Mouse (Mus musculus) forebrain, postnatal 0 days (tissue): ENCODE data around the gene Lifr. TPM values are rescaled to one million over a fixed set of nuclear protein-coding genes. Genes with fewer than 3 reads are reported as not detected.

ENCODE experiments used
- ATAC-seq: fragments of 200-750 bp; cut with Nextera tagmentation; 2 replicates; pipeline ENCODE4 v1.8.0; 2017; ENCODE audit warnings: mild to moderate bottlenecking, moderate library complexity
- DNase-seq: peaks from one replicate; pipeline ENCODE4 v3.0.0-alpha.2; 2015
- H3K27ac ChIP-seq: fragments of 300-500 bp; sonication (generic); 2 replicates; pipeline ENCODE4 v1.5.1; 2014; ENCODE audit warnings: low read depth, mild to moderate bottlenecking, antibody characterized with exemption, low read length, moderate library complexity, mixed read lengths
- H3K27me3 ChIP-seq: fragments of 300-500 bp; sonication (generic); 2 replicates; pipeline ENCODE4 v1.6.1; 2014; ENCODE audit warnings: mild to moderate bottlenecking, low read length, mixed read lengths; ENCODE audit not compliant: insufficient read depth
- H3K36me3 ChIP-seq: fragments of 300-500 bp; sonication (generic); 2 replicates; pipeline ENCODE4 v1.6.1; 2014; ENCODE audit warnings: mild to moderate bottlenecking, moderate library complexity; ENCODE audit not compliant: insufficient read depth
- H3K4me1 ChIP-seq: fragments of 300-500 bp; sonication (generic); 2 replicates; pipeline ENCODE4 v1.6.1; 2014; ENCODE audit warnings: antibody characterized with exemption; ENCODE audit not compliant: insufficient read depth
- H3K4me2 ChIP-seq: fragments of 300-500 bp; sonication (generic); 2 replicates; pipeline ENCODE4 v1.6.1; 2014; ENCODE audit warnings: low read depth, mild to moderate bottlenecking, moderate library complexity
- H3K4me3 ChIP-seq: fragments of 300-500 bp; sonication (generic); 2 replicates; pipeline ENCODE4 v1.5.1; 2014; ENCODE audit warnings: low read depth, low read length, mixed read lengths
- H3K9ac ChIP-seq: fragments of 300-500 bp; sonication (generic); 2 replicates; pipeline ENCODE4 v1.6.1; 2014; ENCODE audit warnings: mild to moderate bottlenecking
- H3K9me3 ChIP-seq: fragments of 300-500 bp; sonication (generic); 2 replicates; pipeline ENCODE4 v1.6.1; 2016; ENCODE audit warnings: low read length
- CTCF ChIP-seq: sonication (generic); IDR thresholded peaks from 2 replicates; pipeline ENCODE4 v1.5.1; 2016; ENCODE audit warnings: antibody characterized with exemption, control low read depth, low read depth
- WGBS: fragments of 180-500 bp; shearing (Covaris S2); extraction: QIAGEN DNeasy Blood & Tissue Kit; methylation state at CpG from one replicate; pipeline ENCODE4 v1.1.7; 2014; 5-methylcytosine and 5-hydroxymethylcytosine counted together
- polyA plus RNA-seq: library from polyadenylated mRNA; unstranded; fragments of >200 nt; fragmentation: Nextera tagmentation; extraction: Ambion mirVana; gene quantifications from 2 replicates; pipeline ENCODE4 v1.2.1, GENCODE M21; 2015
- total RNA-seq: library from RNA; depleted of rRNA; stranded (reverse); fragments of >200 nt; gene quantifications from 2 replicates; pipeline ENCODE4 v1.2.3, GENCODE M21; 2014

Gene Lifr
- total and polyA plus RNA-seq, 2 experiments from 2014 or later: 6.8 to 26.1 TPM

DNA sequence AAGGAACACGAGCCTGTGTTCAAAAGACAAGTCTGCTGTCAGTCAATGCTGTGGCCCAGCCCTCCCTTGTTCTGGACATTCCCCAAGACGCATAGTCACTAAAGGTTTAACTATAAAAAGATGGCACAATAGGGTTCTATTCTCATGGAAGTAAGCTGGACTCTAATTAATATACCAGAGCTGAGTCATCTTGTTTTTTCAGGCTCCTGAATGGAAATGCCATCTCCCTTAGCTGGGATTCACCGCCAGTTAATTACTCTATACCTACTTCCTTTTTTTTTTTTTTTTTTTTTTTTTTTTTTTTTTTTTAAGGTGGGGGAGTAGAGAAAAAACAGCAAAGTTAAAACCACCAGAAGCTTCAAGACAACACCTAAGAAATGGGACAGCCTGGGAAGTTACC lies 33.6 kb upstream of the Lifr start:
- 21% methylated on average over 3 of the region's 3 CpGs for WGBS
- DNase-seq (no peak), ATAC-seq (no peak)
- H3K4me1 ChIP-seq: no peaks in the 10 kb centered on the region
- no peak overlapping the region for H3K9ac ChIP-seq
- no peaks in the 10 kb centered on the region for H3K36me3 ChIP-seq
- no peak for TF ChIP-seq CTCF
- H3K27ac ChIP-seq: no peak overlapping the region
- no peaks in the 10 kb centered on the region for H3K9me3 ChIP-seq
- no peaks in the 10 kb centered on the region for H3K27me3 ChIP-seq
- H3K4me2 ChIP-seq: no peak overlapping the region
- H3K4me3 ChIP-seq: no peak overlapping the region

- Histone ChIP-seq H3K4me2 (no peak overlapping the region), H3K9me3 (no peaks in the 10 kb centered on the region)
- no peak for TF ChIP-seq CTCF
These were observed 29.9 kb upstream of the Lifr start for GRCm38 (mm10) chr15:7060522-7060921.

DNA sequence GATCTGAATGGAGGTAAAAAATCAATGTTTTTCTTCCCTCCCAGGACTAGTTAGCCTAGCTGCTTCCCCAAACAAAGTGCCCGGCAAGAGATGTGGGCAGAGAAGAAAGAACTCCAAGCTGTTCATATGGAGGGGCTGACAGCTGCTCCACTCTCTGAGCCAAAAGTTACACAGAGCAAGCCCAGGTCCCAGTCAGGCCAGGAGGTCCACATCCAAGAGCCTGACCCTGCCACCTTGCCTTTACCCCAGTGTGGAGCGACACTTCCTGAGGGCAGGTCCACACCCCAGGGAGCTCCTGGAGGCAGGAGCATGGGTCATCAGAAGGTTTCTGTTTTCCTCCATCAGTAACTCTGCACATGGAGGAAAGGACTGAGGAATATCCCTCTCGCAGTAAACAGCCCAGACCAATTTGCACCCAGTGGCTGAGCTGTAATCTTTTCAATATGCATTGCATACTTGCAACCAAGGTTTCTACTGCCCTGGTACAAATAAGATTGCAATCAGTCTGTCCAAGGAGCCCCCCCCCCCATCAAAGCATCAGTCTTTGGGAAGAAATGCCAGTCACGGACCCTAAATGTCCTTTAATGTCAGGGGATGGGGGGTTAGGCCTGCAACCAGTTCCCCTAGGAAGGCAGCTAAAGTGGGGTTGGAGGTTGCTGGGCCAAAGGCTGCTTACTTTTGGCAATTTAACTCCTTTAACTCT lies 28.3 kb upstream of the Lifr start:
- H3K4me1 ChIP-seq: no peaks in the 10 kb centered on the region
- WGBS: 16% methylated on average over 4 of the region's 4 CpGs
- ATAC-seq (peak; percentile 14; the same call in 1 of the 2 replicates), DNase-seq (peak; percentile 29)
- no peaks in the 10 kb centered on the region for H3K36me3 ChIP-seq
- TF ChIP-seq CTCF: no peak
- H3K4me3 ChIP-seq: no peak overlapping the region
- H3K27me3 ChIP-seq: no peaks in the 10 kb centered on the region
- no peak overlapping the region for H3K9ac ChIP-seq
- H3K9me3 ChIP-seq: no peaks in the 10 kb centered on the region
- H3K27ac ChIP-seq: no peak overlapping the region
- no peak overlapping the region for H3K4me2 ChIP-seq

More at GRCm38 (mm10) chr15:7060522-7060921, 29.9 kb upstream of the Lifr start:
- Histone ChIP-seq H3K4me3 (no peak overlapping the region), H3K4me1 (no peaks in the 10 kb centered on the region), H3K9ac (no peak overlapping the region), H3K36me3 (no peaks in the 10 kb centered on the region), H3K27me3 (no peaks in the 10 kb centered on the region), H3K27ac (no peak overlapping the region)
- DNase-seq (no peak), ATAC-seq (no peak)
- 61% methylated on average over 2 of the region's 2 CpGs for WGBS

DNA sequence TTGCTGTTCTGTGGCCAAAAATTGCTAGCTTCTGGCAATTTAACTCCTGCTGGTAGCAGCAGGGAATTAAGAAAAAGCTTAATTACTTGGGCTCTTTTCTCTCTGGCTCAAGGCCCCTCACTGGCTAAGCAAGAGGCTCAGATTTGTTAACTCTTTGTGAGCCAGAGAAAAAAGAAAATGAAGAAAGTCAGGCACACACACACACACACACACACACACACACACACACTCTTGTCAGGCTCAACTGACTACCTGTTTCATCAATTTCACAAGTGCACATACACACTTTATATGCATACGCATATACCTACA lies 27.8 kb upstream of the Lifr start:
- no peak for DNase-seq
- no peaks in the 10 kb centered on the region for H3K9me3 ChIP-seq
- no peaks in the 10 kb centered on the region for H3K36me3 ChIP-seq
- H3K27me3 ChIP-seq: no peaks in the 10 kb centered on the region
- peak; percentile 29; the same call in 1 of the 2 replicates for ATAC-seq
- whole genome bisulfite sequencing: 83% methylated on average over 1 of the region's 1 CpGs
- no peak overlapping the region for H3K27ac ChIP-seq
- H3K4me2 ChIP-seq: no peak overlapping the region
- no peaks in the 10 kb centered on the region for H3K4me1 ChIP-seq
- no peak for TF ChIP-seq CTCF
- H3K4me3 ChIP-seq: no peak overlapping the region
- no peak overlapping the region for H3K9ac ChIP-seq

- TF ChIP-seq CTCF: no peak
- Histone ChIP-seq H3K9ac (no peak overlapping the region), H3K27ac (no peak overlapping the region), H3K27me3 (no peaks in the 10 kb centered on the region), H3K4me3 (no peak overlapping the region), H3K4me1 (no peaks in the 10 kb centered on the region), H3K36me3 (no peaks in the 10 kb centered on the region), H3K4me2 (no peak overlapping the region), H3K9me3 (no peaks in the 10 kb centered on the region)
- ATAC-seq (no peak), DNase-seq (no peak)
- WGBS: 64% methylated on average over 9 of the region's 9 CpGs
These were observed 26.7 kb upstream of the Lifr start for GRCm38 (mm10) chr15:7063521-7064240.

GRCm38 (mm10) chr15:7064992-7065523 lies 25.4 kb upstream of the Lifr start:
- ATAC-seq (no peak), DNase-seq (no peak)
- H3K36me3 ChIP-seq: no peaks in the 10 kb centered on the region
- H3K27me3 ChIP-seq: no peaks in the 10 kb centered on the region
- H3K4me2 ChIP-seq: no peak overlapping the region
- no peaks in the 10 kb centered on the region for H3K9me3 ChIP-seq
- TF ChIP-seq CTCF: no peak
- H3K4me3 ChIP-seq: no peak overlapping the region
- WGBS: 79% methylated on average over 14 of the region's 14 CpGs
- no peak overlapping the region for H3K27ac ChIP-seq
- no peaks in the 10 kb centered on the region for H3K4me1 ChIP-seq
- H3K9ac ChIP-seq: no peak overlapping the region

- no peaks in the 10 kb centered on the region for H3K4me1 ChIP-seq
- TF ChIP-seq CTCF: no peak
- no peak for ATAC-seq
- no peak for DNase-seq
- H3K4me2 ChIP-seq: no peak overlapping the region
- H3K9ac ChIP-seq: no peak overlapping the region
- no peak overlapping the region for H3K27ac ChIP-seq
- H3K4me3 ChIP-seq: no peak overlapping the region
- H3K36me3 ChIP-seq: no peaks in the 10 kb centered on the region
- no peaks in the 10 kb centered on the region for H3K27me3 ChIP-seq
- no peaks in the 10 kb centered on the region for H3K9me3 ChIP-seq
- 72% methylated on average over 5 of the region's 5 CpGs for WGBS
These were observed 24.8 kb upstream of the Lifr start for GRCm38 (mm10) chr15:7065624-7066023.
